Mouse (Mus musculus) mesoderm, embryonic 11.5 days (tissue): ENCODE measurements around the gene Adam12.
"Not testable (repeated sequence)": the region's sequence is repeated elsewhere in the genome, so short reads cannot be mapped to it uniquely, and the experiment has no call there.

Source experiments
- DNase-seq: peaks from one replicate; pipeline ENCODE4 v3.0.0-alpha.2; 2012; ENCODE audit warnings: low read depth, low spot score

Gene Adam12

DNA sequence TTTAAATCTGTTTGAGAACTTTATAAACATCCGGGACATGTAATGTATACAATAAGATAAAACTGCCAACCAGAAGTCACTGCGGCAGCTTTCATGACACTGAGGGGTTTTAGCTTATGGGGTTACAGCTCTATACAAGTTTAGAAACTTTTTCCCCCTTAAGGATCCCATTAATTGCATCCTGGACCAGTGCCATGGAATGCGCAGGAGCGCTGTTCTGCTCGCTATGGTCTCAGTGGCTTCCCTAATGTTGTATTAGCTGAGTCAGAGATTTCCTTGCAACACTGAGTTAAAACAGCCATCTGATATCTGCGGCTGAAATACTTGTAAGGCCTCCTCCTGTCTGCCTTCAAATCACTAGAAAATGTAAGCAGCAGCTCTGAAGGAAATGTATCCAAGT lies 298.6 kb downstream of the Adam12 start:
- DNase-seq = peak; percentile 39

DNA sequence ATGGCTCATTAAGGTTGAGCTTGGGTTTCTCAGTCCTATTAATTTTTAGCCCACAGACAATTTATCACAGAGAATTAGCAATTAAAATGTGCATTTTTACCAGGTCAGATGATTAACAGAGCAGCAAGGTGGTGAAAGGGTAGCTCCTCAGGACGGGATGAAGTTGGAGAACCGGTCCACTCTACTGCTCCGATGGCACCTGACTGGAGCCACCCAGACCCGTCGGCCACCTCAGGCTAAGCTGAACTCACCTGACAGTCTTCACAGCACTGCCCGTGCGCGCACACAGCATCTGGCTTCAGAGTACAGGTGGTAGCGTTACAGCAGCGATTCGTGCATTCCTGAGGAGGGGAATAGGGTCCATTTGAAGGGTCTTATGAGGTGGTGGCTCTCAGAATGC lies 300.5 kb downstream of the Adam12 start:
- no peak for DNase-seq

DNA sequence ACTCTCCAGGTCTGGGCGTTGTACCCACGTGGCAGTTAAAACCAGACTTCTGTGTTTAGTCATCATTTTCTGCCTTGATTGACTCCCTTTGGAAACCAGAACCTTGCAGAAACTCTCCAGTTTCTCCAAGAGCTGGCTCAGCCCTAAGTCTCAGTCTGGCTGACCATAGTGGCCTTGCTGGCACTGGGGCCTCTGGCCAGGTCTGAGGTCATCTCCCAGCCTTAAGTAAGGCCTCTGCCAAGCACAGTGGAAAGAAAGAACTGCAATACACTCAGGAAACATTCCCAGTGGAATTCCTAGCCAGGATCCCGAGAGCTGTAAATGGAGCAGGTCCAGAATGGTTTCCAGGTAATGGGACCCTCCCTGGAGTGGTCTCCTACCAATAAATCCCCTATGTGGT lies 303.0 kb downstream of the Adam12 start:
- DNase-seq = no peak

DNA sequence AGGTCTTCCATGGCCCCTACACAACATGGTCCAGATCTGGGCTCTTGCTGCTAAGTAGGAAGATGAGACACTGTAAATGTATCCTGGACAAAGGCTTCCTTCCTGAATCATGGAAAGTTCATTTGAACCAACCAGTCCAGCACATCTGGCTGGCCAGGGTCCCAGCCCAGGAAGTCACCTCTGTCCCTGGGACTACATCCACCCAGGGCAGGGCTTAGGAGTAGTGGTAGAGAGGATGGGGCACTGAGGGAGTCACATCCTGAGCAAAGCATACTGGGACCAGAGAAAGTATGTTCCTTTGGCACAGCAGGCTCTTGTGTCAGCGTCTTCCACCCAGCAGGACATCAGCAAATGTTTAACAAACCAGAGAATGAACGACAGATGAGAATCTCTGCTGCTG lies 306.2 kb downstream of the Adam12 start:
- no peak for DNase-seq

DNA sequence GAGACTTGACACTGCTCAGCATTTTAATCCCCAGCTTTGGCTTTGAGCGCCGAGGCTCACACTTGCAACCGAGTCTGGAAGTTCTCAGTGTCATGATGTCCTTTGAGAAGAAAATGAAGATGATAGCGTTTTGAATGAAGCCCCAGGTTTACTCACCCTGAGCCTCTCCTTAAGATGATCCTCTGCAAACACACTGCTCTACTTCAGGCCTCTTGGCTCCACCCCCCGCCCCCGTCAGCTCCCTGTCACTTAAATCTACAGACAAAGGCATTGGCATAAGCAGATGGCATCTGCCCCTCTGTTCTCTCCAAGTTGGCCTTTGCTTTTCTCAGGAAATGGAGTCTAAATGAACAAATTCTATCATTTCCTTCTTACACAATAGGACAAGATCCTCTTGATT lies 308.0 kb downstream of the Adam12 start:
- no peak for DNase-seq

DNA sequence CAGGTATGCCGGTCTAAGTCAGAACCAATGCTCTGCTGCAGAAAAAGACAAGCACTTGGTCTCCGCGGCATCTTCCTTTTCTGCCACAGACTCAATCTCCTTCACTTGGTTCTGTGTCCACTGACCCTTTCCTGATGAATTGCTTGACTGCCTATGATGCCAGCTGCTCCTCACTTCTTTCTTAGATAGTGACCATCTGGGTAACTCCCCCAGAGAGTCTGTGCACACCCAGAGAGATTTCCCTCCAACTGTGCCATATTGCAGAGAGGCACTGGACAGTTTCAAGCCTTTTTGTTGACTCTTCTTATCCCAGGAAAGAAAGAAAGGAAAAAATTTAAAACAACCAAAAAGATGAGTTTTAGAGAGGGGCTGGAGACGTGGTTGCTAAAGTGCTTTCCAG lies 310.7 kb downstream of the Adam12 start:
- no peak for DNase-seq

DNA sequence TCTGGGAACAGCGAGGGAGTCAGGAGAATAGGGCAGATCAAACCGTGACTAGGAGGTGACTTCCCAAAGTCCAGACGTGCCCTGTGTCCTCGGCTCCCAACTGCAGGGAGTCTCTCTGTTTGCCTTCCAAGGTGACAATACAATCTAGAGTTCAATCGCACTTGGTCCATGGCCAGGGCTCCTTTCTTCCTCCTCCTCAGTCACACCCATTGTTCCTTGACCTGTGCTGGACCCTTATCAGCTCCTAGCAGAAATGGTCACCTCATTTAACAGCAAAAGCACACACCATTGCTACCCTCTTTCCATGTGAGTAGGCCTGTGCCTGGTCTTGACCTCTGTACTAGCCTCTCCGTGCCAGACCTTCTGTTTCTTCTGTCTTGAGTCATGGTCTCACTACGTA lies 311.2 kb downstream of the Adam12 start:
- DNase-seq = no peak

DNA sequence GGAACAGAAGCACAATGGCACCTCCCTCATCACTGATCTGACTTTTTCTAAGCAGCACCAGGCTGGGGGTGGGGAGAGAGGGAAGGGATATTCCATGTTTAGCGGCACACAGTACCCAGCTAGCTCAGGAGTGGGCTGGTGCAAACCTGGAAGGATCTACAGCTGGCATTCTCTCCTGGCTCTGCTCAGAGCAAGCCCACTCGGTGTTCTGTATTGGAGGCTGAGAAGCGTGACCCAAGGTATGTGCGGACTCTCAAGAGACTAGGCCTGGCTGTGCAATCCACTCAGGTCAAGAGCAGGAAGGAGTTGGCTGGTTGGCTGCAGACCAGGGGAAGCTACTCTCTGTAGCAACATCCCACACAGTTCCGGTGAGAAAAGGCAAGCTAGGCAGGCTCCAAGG lies 312.0 kb downstream of the Adam12 start:
- DNase-seq = no peak

DNA sequence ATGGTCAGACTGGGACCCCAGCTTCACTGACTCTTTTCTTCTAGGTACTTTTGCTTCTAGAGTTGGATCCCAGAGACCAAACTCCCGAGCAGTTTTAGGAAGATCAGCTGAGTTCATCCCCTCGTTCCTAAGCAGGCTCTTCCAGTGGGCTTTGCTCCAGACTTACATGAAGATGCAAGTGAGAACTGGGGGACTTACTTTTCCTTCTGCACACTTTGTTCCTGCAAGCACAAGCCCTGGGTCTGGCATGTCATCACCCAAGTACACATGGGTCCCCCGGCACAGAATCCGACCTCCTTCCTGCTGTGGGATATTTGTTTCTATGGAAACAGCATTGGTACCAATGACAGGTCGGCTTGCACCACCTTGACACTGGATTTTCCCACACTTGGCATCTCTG lies 312.6 kb downstream of the Adam12 start:
- DNase-seq = no peak

DNA sequence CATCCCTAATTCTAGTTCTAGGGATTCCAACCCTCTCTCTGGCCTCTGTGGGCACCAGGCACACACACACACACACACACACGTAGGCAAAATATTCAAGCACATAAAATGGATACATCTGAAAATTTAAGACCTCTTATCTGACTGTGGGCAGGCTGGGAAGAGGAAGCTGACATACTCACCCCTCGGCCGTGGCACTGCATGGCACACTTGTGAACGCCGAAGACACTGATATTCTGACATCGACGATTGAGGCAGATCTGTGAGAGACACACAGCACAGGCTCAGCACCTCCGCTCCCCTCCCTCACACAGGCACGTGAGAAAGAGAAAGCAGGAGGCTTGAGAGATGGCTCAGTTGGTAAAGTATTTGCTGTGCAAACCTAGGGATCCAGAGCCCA lies 315.7 kb downstream of the Adam12 start:
- DNase-seq = no peak

DNA sequence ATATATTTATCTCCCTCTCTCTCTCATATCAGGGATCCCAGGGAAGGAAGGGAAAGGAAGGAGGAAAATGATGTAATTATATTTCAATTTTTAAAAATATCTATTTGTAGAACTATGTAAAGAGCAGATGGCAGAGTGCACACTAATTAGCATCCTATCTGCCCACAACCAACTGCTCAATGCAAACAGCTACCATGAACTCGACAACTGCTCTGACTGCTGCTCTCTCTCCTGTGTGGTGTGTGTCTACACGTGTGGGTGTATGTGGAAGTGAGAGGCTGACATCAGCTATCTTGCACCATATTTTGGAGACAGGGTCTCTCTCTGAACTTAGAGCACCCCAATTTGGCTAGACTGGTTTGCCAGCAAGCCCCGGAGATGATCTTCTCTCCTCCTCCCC lies 320.1 kb downstream of the Adam12 start:
- no peak for DNase-seq

DNA sequence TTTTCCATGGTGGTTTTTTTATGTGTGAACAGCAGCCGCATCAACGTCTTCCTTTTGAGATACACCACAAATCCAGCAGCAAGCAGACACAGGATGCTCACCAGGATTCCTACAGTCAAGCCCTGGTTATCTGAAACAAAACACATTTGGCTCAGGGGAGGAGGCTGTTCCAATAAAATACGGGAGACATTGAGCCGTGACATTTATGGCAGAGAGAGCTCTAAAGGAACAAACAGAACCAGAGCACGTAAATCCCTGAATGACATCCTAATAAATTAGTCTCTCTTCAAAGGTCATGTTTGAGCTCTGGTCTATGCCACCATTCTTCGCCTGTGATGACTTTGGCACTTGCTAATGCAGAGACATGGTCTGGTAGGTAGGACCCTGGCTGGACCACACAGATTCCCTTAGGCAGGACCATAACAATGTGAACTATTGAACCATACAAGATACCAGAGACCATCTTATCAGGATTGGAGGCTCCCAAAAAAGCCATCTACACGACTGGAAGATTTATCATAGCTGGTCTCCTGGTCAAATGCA lies 322.0 kb downstream of the Adam12 start:
- peak; percentile 62 for DNase-seq

DNA sequence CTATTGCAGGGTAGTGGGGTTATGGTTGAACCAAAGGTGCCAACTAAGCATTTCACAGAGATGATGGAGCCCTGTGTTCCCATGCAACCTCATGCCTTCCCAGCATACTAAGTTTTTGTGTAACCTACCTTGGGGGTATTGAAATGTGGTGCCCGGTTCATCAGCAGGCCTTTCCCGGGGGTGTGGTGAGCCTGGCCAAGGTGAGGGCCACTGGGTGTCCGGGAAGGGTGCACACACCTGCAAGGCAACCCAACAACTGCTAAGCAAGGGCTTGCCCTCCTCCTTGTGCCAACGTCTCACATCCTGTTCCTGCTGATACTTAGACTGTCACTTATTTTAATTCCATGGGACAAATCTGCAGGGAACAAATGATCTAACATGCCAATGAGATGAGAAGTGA lies 323.0 kb downstream of the Adam12 start:
- no peak for DNase-seq

DNA sequence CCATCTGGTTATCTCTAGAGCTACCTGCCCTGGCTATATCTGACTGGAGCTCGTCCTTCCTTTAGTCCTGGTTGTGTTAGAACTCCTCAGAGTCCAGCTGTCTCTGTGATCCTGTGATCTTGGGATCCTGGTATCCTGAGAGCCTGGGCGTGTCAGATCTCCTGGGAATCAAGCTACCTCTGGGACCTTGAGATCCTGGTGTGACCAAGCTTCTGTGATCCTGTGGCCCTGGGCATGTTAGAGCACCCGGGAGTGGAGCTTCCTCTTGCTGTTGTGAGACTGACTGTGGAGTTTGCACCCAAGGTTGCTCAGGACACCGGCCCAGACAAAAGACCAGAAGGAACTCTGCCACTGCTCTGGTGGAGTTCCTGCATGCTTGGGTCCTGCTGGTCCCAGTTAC lies 332.6 kb downstream of the Adam12 start:
- DNase-seq = no peak

DNA sequence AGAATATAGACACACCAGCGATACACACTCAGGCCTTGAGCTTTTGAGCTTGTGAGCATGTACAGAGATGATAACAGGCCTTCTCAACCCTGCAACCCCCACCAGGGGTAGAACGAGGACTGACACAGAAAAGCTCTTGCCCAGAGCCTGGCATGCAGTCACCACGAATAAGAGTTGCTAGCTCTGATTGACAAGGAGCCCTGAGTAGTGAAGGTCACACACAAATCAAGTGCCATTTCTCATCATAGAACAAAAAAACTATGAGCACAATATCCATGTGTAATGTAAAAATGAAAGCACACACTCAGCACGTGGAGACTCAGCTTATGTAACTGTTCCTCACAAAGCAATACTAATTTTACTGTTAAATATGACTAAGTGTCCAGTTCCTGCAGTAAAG lies 340.1 kb downstream of the Adam12 start:
- DNase-seq = no peak

DNA sequence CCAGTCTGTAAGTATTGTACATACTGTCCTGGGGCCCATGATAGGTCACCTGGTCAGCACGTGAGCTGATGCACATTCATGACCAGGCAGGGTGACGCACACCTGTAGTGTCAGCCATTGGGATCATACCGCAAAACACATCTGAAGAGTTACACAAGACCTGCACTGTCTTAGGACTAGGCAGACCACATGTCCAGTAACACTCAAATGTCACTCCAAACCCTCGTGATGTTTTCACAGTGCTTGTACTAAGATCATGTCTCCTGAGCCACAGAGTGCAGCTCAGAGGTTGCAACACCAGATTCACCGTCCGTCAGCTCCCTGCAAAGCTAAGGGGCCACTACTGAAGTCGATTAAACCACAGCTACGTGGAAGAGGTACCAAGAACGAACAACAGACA lies 340.6 kb downstream of the Adam12 start:
- DNase-seq = no peak

DNA sequence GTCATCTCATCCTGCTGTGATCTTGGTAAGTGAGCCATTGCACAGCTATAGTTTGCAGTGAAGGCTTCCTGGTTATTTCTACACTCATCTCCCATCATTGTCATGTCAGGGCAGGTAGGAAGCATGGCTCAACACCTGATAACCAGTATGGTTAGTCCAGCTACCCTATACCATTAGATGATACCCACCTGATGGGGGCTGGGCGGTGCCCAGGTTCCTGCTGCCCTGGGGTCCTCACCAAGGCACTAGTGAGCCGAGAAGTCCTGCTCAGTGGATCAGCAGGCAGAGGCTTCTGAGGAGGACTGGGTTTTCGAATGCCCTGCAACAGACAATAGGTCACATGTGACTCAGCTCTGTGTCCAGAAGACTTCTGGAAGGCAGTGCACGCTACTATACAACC lies 342.0 kb downstream of the Adam12 start:
- DNase-seq = no peak

DNA sequence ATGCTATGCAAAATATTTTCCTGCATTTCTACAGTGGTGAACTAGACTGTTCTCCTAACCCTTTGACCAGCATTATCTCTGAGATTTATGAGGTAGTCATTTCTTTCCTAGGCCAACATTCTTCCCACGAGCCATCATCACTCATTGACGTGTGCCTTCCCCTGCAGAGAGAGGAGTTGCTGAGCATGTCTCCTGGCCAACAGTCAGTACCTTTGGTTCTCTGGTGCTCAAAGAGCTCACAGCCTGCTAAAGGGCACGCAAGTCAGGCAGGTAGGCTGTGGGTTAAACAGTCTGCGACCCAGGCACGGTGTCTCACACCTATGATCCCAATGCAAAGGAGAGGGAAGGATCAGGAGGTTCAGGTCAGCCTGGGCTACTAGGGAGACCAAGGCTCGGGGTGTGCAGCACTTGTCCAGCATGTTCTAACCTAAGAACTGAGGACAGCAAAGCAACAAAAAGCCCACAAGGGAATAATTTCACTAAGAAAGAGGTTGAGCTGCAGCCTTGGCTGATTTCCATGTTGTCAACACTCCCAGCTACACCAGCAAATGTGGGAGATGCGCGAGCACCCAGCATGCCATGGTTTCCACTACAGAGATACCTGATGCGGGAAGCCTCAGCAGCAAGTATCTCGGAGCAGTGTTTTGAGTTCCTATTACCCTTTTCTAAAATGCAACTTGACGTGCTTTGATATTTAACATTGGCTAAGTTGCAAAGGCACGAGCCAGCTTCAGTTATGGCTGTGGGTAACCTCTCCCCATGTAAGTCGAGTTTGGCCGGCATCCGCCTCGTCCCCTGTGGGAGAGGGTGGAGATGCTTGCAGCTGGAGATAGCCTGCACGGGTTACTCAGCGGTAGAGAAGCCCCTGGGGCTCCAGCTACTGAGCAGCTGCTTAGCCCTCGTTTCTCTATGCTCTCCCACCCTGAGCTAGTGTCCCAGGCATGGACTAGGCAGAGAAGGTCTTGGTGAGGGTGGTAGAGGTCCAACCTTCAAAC lies 342.7 kb downstream of the Adam12 start:
- DNase-seq = no peak

DNA sequence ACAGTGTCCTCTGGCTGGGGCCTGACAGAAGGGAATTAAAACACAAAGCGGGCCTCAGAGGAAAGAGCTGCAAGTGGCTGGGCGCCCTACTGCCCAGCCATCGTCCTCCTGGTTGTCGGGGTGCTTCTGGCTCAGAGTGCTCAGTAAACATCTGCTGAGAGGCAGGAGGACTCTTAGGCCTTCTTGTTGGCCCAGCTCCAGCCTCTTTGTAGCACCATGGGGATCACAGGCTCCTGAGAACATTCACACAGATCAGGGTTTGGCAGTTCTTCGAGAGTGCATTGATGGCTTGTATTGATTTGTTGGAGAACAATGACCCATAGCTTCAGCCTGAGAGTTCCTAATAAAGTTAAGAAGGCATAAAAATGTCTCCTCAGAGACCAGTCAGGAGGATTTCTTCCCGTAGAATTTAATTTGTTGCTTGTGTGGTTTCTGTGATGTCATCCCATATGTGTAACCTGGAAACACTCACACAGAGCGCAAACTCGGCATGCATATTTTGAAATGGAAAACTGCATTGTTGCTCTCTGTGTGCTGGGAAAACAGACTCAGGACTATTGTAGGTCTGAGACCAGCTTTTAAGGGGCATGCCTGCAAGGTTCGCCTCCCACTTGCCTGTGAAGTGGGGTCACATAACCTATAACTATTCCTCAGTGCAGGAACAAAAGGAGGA lies 347.1 kb downstream of the Adam12 start:
- DNase-seq = not testable (repeated sequence)

DNA sequence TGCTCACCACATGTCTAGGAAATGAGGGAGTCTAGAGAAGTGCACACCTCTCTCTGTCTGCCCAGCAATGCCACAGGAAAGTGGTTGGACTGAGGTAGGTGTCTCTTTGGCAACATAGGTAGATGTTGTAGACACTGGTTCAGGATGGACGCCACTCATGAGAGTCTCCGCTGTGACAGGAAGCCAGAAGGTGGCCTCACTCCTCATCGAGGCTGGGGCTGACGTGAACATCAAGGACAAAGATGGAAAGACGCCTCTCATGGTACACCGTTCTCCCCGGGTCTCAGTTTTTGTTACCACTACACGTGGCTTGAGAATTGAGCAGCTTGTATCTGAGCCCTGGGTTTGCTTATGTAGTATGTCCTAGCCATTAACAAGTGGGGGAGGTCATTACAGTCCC lies 352.2 kb downstream of the Adam12 start:
- DNase-seq = no peak

DNA sequence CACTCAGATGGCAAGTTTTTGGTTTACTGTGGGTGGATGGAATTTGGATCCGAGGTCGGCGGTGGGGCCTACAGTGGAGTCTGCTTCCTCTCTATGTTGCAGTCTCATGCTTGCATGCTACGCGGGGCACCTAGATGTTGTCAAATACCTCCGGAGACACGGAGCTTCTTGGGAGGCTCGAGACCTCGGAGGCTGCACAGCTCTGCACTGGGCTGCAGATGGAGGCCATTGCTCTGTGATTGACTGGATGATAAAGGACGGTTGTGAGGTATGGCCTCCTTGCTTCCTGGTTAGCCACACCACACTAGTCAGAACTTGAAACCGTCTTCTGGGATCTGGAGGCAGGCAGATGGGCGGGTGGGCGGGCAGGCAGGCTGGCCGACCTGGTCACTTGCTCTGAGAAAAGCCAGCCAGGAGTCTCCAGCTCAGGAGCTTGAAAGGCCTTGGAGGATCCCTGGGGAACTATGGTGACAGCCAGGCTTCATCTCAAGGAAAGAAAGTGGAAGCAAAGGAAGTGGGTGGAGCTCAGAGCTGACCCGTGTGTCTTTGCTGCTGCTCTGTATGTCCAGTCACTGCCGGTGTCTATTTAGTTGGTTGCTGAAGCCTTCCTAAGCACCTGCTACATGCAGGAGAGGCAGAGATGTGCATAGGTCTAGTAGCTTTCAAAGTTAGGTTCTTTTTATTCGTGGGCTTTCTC lies 355.2 kb downstream of the Adam12 start:
- no peak for DNase-seq

DNA sequence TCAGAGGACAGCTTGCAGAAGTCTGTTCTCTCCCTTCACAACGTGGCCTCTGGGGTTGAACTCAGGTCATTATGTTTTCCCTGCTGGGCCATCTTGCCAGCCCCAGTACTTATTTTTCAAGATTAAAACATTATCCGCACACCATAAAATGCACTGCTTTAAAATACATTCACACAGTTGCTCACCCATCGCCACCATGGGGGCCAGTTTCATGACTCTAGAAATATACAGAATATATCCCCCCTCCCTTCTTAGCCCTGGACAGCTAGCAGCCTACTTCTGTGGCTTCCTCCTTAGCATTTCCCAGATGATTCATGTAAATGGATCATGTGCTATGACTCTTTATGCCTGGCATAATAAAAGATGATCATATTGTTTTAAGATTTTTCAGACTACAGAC lies 355.8 kb downstream of the Adam12 start:
- DNase-seq = no peak
